Mouse (Mus musculus) megakaryocyte-erythroid progenitor cell, adult 5-6 weeks (primary cell): ENCODE results near the gene Trp53bp2. TPM values are rescaled to one million over a fixed set of nuclear protein-coding genes. Genes with fewer than 3 reads are reported as not detected.

Experiments used
- total RNA-seq, 2 experiments: library from RNA; stranded (forward) in 1 of 2; stranded (reverse) in 1 of 2; fragments of 200-1000, 215-1000 nt in 1 of 2; fragments of >200 nt in 1 of 2; fragmentation: Nextera tagmentation in 1 of 2; gene quantifications; 2 replicates each; pipeline ENCODE4 v1.2.3; 2014 to 2017

Gene Trp53bp2
- total RNA-seq, 2 experiments from 2014 or later, result 7.5 to 8.2 TPM

Other genes with a start within 250 kb of the Trp53bp2 start
- gene Vmn1r1, start 244.7 kb upstream of the Trp53bp2 start, total RNA-seq (2014; fragmentation: Nextera tagmentation), result not detected in 2 replicates
- not detected in 2 replicates for gene Vmn1r1, start 244.7 kb upstream of the Trp53bp2 start, total RNA-seq (2017)
- gene Degs1, start 126.4 kb upstream of the Trp53bp2 start, total RNA-seq (2014; fragmentation: Nextera tagmentation), result 37.5 and 39.8 TPM in 2 replicates
- 35.8 and 36.9 TPM in 2 replicates for gene Degs1, start 126.4 kb upstream of the Trp53bp2 start, total RNA-seq (2017)
- gene Fbxo28, start 67.5 kb upstream of the Trp53bp2 start, total RNA-seq (2014; fragmentation: Nextera tagmentation), result 11.7 and 17.2 TPM in 2 replicates
- gene Fbxo28, start 67.5 kb upstream of the Trp53bp2 start, total RNA-seq (2017), result 9.4 and 14.8 TPM in 2 replicates
- gene Capn2, start 108.4 kb downstream of the Trp53bp2 start, total RNA-seq (2014; fragmentation: Nextera tagmentation), result 2.4 and 6.1 TPM in 2 replicates
- gene Capn2, start 108.4 kb downstream of the Trp53bp2 start, total RNA-seq (2017), result 7.2 and 16.2 TPM in 2 replicates
- not detected in 2 replicates for gene Capn8, start 155.8 kb downstream of the Trp53bp2 start, total RNA-seq (2014; fragmentation: Nextera tagmentation)
- gene Capn8, start 155.8 kb downstream of the Trp53bp2 start, total RNA-seq (2017), result not detected in 2 replicates